Mouse (Mus musculus) CH12.LX (cell line): ENCODE measurements at regions not wholly inside any gene's neighbourhood (a gene's known extent, or its start where the extent isn't known, plus 50 kb on each side); places are given as distances from the start of the nearest gene placed in this dataset.

Experiments
- CTCF ChIP-seq, 2 experiments: IDR thresholded peaks in 1 of 2; conservative IDR thresholded peaks in 1 of 2; 2 replicates each; pipeline ENCODE4 v1.5.1; 2011 to 2012; ENCODE audit warnings: low read depth in 2 of 2, low read length in 2 of 2, improper control_type of control experiment in 1 of 2, inconsistent platforms in 1 of 2, mild to moderate bottlenecking in 1 of 2, moderate library complexity in 1 of 2
- EP300 ChIP-seq: IDR thresholded peaks from 2 replicates; pipeline ENCODE4 v1.6.1; 2011; ENCODE audit warnings: low read length, improper control_type of control experiment
- MEF2A ChIP-seq: IDR thresholded peaks from 2 replicates; pipeline ENCODE4 v1.6.1; 2014; ENCODE audit warnings: low read depth, mild to moderate bottlenecking, inconsistent platforms, low read length, improper control_type of control experiment, borderline replicate concordance
- MXI1 ChIP-seq: IDR thresholded peaks from 2 replicates; pipeline ENCODE4 v1.6.1; 2011; ENCODE audit warnings: mild to moderate bottlenecking, low read depth, low read length, improper control_type of control experiment
- USF2 ChIP-seq: conservative IDR thresholded peaks from 2 replicates; pipeline ENCODE4 v1.6.1; 2011; ENCODE audit warnings: low read depth, low read length, improper control_type of control experiment

- TF ChIP-seq EP300: no peak
- TF ChIP-seq USF2: no peak
- TF ChIP-seq MEF2A: no peak
- TF ChIP-seq CTCF (conservative IDR thresholded peaks at IDR 0.05 in 1 of 2, IDR thresholded peaks at IDR 0.05 in 1 of 2; ENCODE audit: low read depth in 2 of 2, low read length in 2 of 2): no peak
- TF ChIP-seq MXI1: no peak
These were observed 161.7 kb downstream of the Gm10260 start for GRCm38 (mm10) chr13:97598507-97599431.
